Mouse (Mus musculus) MEL-GATA-1-ER (cell line): ENCODE results near the gene Them7.

Experiments used
- DNase-seq: peaks from one replicate; pipeline ENCODE4 v3.0.0-alpha.2; 2012; ENCODE audit warnings: low read depth; ENCODE audit errors: extremely low read depth

The Them7 gene

GRCm38 (mm10) chr2:105305876-105306275, 81.8 kb downstream of the Them7 start:
- DNase-seq, result no peak

- DNase-seq, result no peak
These were observed 87.3 kb downstream of the Them7 start for GRCm38 (mm10) chr2:105311414-105311813.

DNA sequence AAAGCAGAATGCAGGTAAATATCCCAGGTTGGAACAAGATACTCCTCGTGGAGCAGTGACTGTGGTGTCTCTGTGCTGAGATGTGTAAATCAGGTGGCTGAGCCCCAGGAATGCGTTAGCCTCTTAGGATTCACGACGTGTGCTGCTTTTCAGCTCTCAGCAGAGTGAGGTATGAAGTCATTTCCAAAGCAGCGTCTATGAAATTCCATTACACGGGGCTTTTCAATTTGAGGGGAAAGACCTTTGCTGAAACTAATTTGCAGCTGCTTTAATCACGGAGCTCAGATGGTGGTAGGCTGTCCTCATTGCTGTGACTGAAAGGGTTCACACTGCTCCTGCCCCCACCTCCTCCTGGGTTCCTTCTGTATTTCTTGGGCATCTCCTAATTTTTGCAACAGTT, 87.9 kb downstream of the Them7 start:
- DNase-seq, result no peak

DNA sequence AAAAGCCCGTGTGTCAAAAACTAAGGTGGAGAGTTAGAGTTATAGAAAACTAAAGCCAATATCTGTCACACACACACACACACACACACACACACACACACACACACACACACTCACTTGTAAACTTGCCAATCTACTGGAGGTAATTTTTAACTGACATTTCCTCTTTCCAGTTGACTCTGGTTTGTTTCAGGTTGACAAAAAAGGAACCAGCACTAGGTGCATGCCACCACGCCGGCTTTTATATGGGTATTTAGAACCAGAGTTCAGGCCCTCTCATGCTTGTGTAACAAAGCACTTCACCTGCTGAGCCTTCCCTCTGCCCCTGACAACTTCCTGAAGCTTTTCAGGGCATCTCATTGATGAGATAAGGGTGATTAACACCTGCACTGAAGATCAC, 89.0 kb downstream of the Them7 start:
- DNase-seq, result no peak

DNA sequence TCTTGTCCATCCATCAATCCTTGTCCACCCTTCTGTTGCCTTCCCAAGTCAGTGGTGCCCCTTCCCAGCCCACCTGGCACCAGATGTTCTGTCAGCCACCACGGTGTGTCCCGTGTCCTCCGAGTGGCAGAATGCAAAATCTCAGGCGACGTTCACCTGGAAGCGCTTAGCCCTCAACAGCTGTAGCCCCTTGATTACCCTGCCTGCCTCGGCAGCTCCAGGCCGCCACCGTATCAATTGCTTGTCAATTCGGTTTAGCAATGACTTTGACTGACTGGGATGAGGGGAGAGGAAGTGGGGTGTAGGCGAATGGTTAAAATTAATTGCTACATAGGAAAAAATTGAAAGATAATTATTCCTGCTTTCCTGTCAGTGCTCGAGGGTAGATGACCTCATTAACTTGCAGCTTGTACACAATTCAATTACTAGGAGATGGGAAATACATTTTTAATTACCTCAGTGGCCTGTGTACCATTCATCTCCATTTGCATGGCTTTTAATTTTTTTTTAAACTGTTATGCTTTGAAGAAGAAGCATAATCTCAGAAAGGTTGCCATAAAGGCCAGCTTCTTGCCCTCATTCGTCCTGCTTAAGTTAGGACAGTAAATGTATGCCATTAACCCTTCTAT, 93.5 kb downstream of the Them7 start:
- no peak for DNase-seq

- no peak for DNase-seq
These were observed 101.9 kb downstream of the Them7 start for GRCm38 (mm10) chr2:105326067-105326466.

GRCm38 (mm10) chr2:105330024-105330423, 105.9 kb downstream of the Them7 start:
- DNase-seq, result no peak

DNA sequence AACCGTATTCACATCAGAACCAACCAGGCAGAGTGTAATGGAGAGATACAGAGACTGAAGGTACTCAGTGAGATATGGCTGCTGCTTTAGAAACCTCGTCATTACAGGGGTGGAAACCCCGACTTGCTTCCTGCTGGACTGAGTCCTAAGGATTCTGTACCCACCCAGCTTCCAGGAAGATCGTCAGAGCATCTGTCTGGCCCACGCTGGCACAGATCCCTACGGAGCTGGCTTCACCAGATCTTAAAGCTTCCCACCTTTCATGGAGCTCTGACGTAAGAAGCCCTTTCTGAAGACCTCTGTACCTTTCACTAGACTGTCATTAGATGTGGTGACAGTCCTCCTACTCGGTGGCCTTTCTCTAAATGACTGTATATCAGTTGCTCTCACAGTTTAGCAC, 109.0 kb downstream of the Them7 start:
- no peak for DNase-seq

DNA sequence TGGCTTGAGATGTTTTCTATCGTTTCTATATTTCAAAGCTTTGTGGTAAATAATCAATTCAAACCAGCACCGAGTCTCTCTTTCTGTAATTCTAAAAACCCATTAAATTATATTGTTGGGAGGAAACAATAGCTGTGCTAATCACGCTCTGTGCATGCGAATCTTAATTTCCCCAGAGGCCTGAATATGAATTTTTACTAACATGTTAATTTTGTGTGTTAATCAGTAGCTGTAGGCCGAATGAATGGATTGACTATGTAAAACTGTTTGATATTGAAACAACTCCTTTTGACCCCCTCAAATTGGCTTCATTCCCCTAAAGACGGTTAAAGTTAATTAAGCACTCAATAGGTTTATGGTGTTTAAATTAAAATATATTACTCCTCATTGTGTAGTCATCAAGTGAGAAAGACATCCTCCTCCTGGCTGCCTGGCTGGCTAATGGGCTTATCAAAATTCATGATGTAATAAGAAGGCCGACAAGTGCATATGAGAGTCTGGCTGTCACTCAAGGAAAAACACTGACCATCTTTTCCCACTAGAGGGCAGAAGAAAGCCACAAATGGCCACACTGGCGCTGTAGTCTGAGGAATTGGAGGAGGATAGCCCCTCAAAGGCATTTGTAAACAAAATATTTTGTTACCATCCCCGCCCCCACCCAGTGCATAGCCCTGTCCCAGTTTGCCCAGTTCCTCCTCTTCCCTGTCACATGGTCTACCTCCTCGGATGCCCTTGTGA, 110.0 kb downstream of the Them7 start:
- DNase-seq, result peak; percentile 68

- no peak for DNase-seq
These were observed 111.5 kb downstream of the Them7 start for GRCm38 (mm10) chr2:105335661-105336060.

- DNase-seq, result no peak
These were observed 112.4 kb downstream of the Them7 start for GRCm38 (mm10) chr2:105336314-105337027.

DNA sequence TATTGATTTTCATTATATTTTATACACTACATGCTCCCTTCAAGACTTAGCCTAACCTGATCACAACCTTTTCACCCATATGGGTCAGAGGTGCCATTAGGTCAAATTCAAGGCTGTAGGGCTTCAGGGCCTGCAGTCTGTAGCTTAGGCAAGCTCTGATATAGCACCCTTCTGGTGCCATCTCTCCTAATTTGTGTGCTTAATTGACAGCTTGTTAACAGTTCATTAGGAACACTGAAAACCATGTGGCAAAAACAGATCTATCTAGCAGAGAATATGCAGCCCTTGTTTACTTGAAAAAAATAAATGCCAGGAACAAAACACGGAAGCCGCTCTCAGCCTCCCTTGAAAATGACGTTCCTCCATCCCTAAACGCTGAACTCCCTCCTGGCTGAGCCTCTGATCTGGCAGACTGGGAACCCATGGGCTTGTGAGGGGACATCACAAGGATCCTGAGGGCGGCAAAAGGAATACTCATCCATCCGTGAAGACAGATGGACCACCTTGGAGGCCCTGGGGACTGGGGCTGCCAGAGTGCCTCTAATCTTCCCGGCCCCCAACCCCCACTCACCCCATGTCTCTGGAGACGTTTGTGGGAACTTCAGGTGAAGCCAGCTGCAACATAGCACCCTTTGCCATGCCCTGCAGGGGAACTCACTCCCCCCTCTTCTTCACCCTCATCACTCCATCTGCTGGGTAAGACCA, 113.2 kb downstream of the Them7 start:
- no peak for DNase-seq

DNA sequence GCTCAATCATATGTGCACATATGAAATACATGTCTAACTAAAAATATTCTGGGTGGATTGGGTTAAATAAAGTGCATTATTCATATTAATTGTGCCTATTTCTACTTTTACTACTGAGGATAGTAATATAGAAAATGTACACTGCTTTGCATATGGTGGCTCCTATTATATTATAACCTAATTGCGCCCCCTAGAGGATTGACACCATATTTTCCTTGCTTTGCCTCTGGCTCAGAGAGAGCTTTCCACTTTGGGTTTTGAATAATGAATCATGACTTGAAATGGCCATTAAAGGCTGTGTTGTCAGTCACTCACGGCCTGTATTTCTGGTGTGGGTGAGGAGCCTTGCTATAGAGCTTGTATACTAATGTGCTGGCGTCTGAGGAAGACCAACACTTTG, 115.9 kb downstream of the Them7 start:
- DNase-seq, result peak; percentile 21

GRCm38 (mm10) chr2:105348886-105349285, 124.8 kb downstream of the Them7 start:
- no peak for DNase-seq

- DNase-seq, result no peak
These were observed 132.7 kb downstream of the Them7 start for GRCm38 (mm10) chr2:105356791-105357190.

- no peak for DNase-seq
These were observed 133.9 kb downstream of the Them7 start for GRCm38 (mm10) chr2:105358040-105358439.

DNA sequence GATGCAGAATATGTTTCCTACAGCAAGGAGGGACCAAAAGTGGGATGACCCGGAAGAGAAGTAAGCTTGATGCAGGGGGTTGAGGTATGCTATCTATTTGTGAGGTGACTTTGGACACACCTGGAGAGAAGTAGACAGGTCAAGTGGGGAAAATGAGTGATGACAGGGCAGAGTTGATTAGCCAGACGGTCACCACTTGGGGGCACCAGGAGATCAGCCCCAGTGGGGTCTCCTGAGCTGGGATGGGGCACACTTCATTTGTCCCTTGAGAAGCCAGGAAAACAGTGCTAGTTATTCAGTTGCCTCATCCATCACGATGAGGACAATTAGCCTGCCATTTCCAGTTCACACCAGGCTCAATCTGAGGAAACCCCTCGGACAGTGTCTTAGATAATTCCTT, 143.5 kb downstream of the Them7 start:
- DNase-seq, result no peak

DNA sequence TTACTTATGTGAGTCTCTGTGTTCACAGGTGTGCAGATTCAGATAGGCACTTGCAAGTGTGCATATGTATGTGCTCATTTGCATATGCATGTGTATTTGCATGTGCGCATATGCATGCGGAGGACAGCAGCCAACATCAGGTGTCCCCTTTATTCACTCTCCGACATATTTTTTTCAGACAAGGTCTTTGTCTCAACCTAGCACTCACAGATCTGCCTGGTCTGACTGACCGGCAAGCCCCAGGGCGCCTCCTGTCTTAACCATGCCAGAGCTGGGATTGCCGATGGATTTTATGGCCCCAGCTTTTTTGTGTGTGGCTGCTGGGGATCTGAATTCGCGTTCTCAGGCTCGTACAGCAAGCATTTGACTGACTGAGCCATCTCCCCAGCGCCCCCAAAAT, 146.1 kb downstream of the Them7 start:
- DNase-seq, result no peak

DNA sequence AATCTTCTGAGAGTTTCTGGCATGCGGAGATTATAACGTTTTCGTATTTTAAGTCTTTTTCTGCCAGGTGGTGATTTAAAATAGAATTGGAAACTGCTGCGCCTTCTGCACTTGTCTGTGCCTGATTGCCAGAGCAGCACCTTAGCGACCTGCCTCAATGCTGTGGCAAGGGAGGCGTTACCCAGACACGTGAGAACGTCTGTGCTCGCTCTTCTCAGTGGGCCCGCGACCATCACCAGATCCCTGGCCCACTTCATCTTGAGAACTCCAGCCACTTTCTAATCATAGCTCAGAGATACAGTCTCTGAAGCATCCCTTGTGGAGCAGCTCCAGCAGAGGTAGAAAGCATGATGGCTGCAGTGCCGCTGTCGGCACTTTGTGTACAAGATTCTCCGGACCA, 146.6 kb downstream of the Them7 start:
- DNase-seq, result no peak

- DNase-seq, result no peak
These were observed 148.0 kb downstream of the Them7 start for GRCm38 (mm10) chr2:105372156-105372555.

DNA sequence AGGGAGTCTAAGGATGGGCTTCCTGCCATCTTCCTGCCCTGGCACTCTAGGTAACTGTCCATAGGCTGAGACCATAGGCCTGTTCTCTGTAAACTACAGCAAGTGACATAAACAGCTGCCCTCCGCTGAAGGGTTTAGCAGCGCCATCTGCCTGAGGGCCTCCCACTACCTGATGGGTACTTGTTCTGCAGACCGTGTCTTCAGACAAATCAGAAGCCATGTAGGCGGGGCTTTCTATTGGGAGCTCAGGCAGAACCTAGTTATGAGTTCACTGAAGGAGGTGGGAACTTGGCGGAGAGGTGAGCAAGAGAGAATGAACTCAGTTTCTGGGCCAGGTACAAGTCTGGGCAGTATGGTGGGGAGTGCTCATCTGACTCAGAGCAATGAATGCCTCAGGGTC, 148.6 kb downstream of the Them7 start:
- no peak for DNase-seq

DNA sequence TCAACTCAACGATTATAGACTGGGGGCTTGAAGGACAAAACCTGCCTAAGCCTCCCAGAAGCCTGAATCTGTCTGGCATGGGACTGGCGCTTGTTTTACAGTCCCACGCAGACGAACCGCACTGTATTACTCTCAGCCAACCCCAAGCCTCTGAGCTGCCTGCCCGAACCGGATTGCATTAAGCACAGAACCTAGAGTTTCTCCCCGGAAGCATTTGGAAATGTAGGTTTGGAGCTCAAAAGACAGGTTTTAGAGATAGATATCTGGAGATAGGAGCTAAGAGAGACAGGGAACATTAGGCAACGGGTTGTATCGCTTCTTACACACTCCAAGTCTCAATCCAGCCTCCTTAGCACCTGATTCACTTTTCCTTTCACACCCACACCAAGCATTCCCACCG, 149.5 kb downstream of the Them7 start:
- DNase-seq, result no peak
